Mouse (Mus musculus) neutrophil, adult 59 days (primary cell): ENCODE data around the gene Rpl10l. TPM values are rescaled to one million over a fixed set of nuclear protein-coding genes. Genes with fewer than 3 reads are reported as not detected.

Experiments
- total RNA-seq, 2 experiments: library from RNA; stranded (reverse); gene quantifications; 1 replicate in 1 of 2; 2 replicates in 1 of 2; pipeline ENCODE4 v1.2.4; 2023

The Rpl10l gene
- not detected for total RNA-seq

DNA sequence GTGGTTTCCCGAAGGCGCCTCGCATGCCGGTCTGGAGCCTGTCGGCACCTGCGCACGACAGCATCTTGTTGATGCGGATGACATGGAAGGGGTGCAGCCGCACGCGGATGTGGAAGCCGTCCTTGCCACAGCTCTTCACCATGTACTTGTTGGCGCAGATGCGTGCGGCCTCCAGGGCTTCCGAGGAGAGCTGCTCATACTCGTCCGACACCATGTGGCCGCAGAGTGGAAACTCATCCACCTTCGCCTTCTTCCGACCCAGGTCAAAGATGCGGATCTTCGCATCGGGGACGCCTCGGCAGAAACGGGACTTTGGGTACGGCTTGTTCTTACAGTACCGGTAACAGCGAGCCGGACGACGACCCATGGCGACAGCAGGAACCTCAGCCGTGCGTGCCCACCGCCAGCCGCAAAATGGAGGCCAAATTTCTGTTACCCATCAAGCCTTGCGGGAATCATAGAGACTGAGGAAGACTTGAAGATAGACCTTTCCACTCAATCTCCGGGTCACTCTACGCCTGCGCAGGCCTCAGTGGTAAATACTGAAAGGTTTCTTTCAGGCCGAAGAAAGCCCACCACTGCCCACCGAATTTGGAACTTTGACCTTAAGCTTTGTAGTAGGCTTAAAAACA, at the start of gene Rpl10l:
Gene Rpl10l (minus strand): TSS at position 411 of the 632 bp plus-strand sequence.

